Mouse (Mus musculus) activated CD4-positive, CD25-positive, alpha-beta regulatory T cell, adult 4 months (primary cell): ENCODE measurements around the gene Mecom. TPM values are rescaled to one million over a fixed set of nuclear protein-coding genes. Genes with fewer than 3 reads are reported as not detected.

Experiments
- polyA plus RNA-seq, 2 experiments: library from polyadenylated mRNA; unstranded; fragments of 100-300 nt; shearing (Covaris generic); gene quantifications; one replicate each; pipeline ENCODE4 v1.2.1; 2017

Mecom gene
- polyA plus RNA-seq, 2 experiments from 2014 or later: not detected

Other genes starting within 250 kb of the Mecom start
- gene Actrt3, start 51.9 kb upstream of the Mecom start, polyA plus RNA-seq: under 1 TPM in 1 of 2 experiments, not detected in 1; 0.24 TPM
- 10 to 100 TPM; 26.4 to 28.0 TPM for gene Mynn, start 54.1 kb upstream of the Mecom start, polyA plus RNA-seq
- not detected for gene Lrriq4, start 96.5 kb upstream of the Mecom start, polyA plus RNA-seq
- gene Lrrc34, start 99.9 kb upstream of the Mecom start, polyA plus RNA-seq: under 1 TPM in 1 of 2 experiments, not detected in 1; 0.24 TPM
- gene Lrrc31, start 151.8 kb upstream of the Mecom start, polyA plus RNA-seq: not detected
- gene Samd7, start 198.3 kb upstream of the Mecom start, polyA plus RNA-seq: under 1 TPM in 1 of 2 experiments, not detected in 1; 0.44 TPM
- 10 to 100 TPM; 48.3 to 83.7 TPM for gene Sec62, start 244.9 kb upstream of the Mecom start, polyA plus RNA-seq